Mouse (Mus musculus): ENCODE data around the gene Fbxo33. TPM values are rescaled to one million over a fixed set of nuclear protein-coding genes. Genes with fewer than 3 reads are reported as not detected.

The Fbxo33 gene
- polyA plus RNA-seq, 3 experiments from 2014 or later: 11.4 to 20.7 (median 17.2) TPM

DNA sequence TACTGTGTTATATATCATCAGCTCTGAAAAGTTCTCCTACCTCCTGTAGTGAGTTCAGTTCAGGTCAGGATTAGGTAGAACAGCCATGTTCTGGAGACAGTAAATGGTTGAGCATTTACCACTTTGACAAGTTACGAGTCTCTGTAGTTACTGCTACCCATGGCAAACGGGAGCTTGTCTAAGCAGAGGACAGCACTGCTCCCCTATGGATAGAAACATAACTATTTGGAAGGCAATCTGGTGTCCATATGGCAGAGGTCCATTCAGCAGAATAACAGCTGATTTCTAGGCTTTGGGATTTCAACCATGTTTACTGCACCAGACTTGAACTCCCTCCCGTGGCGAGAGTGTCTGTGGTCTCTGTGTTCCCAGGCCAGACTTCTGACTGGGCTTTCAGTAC lies 23.6 kb downstream of the Fbxo33 start:
- ATAC-seq: no peak

DNA sequence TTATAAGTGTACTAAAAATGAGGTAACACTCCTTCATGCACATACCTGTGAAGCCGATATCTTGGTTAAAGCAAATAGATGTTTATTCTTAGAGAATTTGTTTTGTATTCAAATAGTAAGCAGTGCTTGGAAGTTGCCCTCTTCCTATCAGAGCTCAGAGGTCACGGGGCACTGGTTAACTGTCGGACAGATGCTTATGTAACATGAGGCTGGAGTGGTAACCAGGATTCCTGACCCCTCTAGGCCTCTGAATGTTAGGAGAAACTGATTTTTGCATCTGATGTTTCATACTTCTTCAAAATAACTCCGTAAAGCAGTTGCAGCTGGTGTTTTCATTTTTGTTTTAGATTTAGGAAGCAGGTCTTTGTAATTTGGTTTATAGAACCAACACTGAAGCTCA lies 24.5 kb downstream of the Fbxo33 start:
- ATAC-seq: no peak

DNA sequence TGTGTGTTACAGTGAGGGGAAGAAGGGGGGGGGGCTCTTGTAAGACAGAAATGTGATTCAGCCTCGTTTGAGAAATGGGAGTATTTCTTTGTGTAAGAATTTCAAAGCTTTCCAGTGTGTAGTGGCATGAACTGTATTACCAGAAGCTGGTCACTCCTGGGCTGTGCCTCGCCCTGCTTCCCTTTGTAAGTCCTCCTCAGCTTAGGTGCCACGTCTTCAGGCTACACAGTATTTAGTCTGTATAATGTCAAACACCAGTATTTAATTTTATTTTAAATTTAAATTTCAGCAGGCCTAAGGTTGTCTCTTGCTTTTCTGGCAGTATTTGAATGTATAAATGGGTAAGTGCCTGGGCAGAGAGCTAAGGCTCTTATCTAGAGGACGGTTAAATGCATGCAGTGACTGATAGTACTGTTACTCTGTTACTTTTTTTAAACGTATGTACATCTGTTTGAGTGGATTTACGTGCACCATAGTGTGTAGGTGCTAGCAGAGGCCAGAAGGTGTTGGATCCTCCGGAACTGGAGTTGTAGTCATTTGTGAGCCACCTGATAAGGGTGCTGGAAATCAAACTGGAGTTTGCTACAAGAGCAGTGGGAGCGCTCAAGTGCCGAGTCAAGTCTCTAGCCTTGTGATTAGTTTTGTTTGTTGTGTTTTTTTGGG lies 25.1 kb downstream of the Fbxo33 start:
- ATAC-seq: no peak

DNA sequence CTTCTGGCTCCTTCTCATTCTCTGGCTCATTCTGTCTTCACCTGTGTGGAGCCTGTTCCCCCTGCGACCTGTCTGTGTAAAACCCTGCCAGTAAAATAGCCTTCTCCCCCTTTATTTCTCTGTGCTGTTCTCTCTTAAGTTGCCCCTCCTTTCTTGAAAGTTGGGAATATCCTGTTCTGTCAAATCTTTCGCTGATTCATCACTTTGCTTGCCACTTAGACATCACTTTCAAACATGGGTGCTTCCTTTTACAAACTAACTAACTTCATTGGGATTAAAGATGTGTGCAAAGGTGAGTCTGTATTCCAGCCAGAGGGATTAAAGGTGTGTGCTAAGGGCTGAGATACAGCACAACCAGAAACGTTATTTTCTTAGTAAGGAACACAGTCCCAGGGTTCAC lies 25.9 kb downstream of the Fbxo33 start:
- no peak for ATAC-seq

DNA sequence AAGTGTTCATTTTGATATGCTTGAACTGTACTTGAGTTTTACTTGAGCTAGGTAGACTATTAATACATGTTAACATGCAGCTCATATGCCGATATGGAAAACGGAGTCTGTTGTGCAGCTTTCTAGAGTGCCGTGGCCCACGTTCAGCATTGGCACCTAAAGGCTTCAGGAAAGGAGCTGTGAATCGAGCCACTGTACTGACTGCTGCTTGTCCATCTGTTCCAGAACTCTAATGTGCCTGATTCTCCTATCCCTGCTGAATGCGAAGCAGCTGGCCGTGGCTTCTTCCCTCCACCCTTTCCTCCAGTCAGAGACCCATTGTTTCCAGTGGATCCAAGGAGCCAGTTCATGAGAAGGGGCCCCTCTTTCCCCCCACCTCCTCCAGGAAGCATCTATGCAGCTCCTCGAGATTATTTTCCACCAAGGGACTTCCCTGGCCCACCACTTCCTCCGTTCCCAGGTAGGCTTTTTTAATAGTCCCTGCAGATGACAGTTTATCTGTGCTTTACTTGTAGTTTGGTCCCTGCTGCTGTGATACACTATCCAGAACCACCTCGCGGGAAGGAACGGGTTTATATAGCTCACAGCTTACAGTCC lies 31.3 kb downstream of the Fbxo33 start:
- peak; percentile 70 for ATAC-seq

DNA sequence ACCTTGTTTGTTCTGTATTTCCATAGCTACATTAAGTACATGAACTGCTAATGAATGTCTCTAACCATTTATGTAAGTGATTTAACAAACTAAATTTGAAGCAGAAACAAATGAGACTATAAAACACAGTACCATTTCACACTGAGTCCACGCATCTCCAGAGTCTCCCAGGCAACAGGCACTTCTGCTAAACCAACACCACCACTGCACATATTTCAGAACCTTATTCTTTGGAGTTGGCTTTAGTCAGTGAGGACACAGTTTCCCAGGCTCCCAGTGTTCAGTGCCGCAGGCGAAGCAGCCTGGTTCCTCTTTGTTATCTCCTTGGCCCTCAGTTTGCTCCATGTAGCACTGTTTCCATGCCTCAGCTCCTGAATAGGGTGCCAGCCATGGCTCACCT lies 41.7 kb downstream of the Fbxo33 start:
- ATAC-seq: no peak

DNA sequence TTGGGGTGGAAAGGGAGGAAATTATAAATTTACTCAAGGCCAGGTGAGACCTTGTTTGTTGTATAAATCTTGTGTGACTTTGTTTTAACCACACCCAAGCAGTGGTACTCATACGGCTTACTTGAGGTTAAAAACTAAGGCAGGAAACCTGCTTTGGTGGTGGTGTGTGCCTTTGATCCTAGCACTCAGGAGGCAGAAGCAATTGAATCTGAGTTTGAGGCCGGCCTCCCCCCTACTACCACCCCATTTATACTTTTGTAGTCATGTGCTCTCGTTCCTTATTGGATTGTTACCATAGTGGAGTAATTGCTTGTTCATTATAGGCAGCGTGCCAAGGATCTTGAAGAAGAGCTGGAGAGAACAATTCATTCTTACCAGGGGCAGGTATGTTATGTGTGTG lies 49.6 kb downstream of the Fbxo33 start:
- peak; percentile 82 for ATAC-seq

DNA sequence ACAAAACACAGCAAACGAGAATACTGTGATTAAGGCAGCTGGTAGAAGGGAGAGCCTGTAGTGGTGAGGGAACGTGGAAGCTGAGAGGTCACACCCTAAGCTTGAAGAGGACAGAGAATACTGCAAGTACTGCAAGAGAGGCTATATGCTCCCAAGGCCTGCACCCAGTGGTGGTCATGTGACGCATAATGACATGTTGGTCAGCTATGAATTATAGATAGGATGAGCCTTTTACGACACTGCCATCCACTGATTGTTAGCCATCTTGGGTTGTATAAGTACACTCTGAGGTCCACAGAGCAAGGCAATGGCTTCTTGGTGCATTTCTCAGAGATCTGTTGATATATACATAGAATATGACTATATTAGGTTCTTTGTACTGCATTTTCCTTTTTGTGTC lies 53.0 kb downstream of the Fbxo33 start:
- no peak for ATAC-seq

DNA sequence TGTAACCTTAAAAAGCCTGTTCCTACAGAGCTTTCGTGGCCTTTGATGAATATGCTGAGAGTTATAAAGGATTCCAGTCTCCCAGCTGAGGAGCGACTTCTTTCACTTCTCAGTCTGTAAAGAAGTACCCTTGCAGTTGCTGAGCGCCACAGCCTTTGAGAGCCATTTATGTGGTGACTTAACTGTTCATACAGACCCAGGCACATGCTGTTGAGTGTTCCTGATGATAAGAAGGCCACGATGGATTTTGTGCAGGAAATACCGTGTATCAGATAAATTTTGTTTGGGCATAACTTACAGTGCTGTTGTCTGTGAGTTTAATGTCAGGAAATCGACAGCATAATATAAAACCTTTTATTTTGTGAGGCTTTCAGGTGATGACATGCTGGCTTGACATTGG lies 55.0 kb downstream of the Fbxo33 start:
- no peak for ATAC-seq

DNA sequence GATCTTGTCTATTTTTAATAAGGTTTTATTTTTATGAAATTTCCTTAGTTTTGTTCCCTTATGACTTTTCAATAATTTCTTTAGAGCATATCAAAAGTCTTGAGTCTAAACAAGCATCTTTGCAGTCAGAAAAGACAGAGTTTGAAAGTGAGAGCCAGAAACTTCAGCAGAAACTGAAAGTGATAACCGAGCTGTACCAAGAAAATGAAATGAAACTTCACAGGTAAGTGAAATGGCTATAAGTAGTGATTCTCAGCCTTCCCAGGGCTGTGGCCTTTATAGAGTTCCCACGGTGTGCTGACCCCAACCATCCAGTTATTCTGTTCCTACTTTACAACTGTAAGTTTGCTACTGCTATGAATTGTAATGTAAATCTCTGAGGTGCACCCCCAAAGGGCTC lies 56.7 kb downstream of the Fbxo33 start:
- ATAC-seq: peak; percentile 66

DNA sequence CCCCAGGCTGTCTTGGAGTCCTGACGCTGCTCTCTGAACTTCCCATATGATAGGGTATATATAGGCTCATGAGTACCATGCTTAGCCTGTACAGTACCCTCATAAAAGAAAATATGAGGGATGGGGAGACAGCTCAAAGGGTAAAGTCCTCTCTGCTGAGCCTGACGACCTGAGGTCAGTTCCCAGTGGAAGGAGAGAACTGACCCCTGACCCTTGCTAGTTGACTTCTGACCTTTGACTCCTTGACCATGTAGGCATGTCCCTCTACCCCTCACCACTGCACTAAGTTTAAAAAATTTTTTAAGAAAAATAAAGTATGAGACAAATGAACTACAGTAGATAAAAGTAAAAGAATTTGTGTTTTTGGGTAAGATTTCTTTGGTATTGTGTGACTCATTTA lies 58.4 kb downstream of the Fbxo33 start:
- no peak for ATAC-seq

Other genes with a start within 250 kb of the Fbxo33 start
- gene Sec23a, start 207.7 kb downstream of the Fbxo33 start, polyA plus RNA-seq (2017; shearing (Covaris generic)): 10 to 100 TPM; 30.8 to 34.0 (median 32.3) TPM
- 10 to 100 TPM; 38.4 to 43.3 (median 39.6) TPM for gene Gemin2, start 206.3 kb downstream of the Fbxo33 start, polyA plus RNA-seq (2017; shearing (Covaris generic))
- 100 to 1,000 TPM in 2 of 3 experiments, 10 to 100 TPM in 1; 70.3 to 103 (median 103) TPM for gene Trappc6b, start 158.3 kb downstream of the Fbxo33 start, polyA plus RNA-seq (2017; shearing (Covaris generic))
- gene Pnn, start 152.8 kb downstream of the Fbxo33 start, polyA plus RNA-seq (2017; shearing (Covaris generic)): 100 to 1,000 TPM in 2 of 3 experiments, 10 to 100 TPM in 1; 95.0 to 156 (median 100) TPM
- gene Mia2, start 123.9 kb downstream of the Fbxo33 start, polyA plus RNA-seq (2017; shearing (Covaris generic)): 10 to 100 TPM; 19.0 to 34.2 (median 32.9) TPM